Comparison of ENCODE assay signal across 13 mouse cellular contexts in genomic region chr1:187983177-187983576, GRCm38 (mm10).
"Had no signal": no experiment of that assay in that cellular context is flagged by ENCODE, and none has a peak within 500 bp of the region (broad histone marks: within the 10 kb centered on the region; RNA-seq: fewer than 3 reads in every experiment).

No protein-coding gene starts in this region.

- H3K4me3 ChIP-seq: limb, embryonic 10.5 days; limb, embryonic 13.5 days; liver, embryonic 13.5 days had no signal

- H3K27me3 ChIP-seq: limb, embryonic 13.5 days; liver, embryonic 13.5 days had no signal

- H3K27ac ChIP-seq: limb, embryonic 10.5 days; limb, embryonic 13.5 days; liver, embryonic 13.5 days had no signal

- H3K4me1 ChIP-seq: limb, embryonic 10.5 days; limb, embryonic 13.5 days; liver, embryonic 13.5 days had no signal

- H3K9me3 ChIP-seq: limb, embryonic 10.5 days; limb, embryonic 13.5 days; liver, embryonic 13.5 days had no signal

- ATAC-seq: midbrain, embryonic 16.5 days had no signal

- H3K36me3 ChIP-seq: limb, embryonic 10.5 days; limb, embryonic 13.5 days; liver, embryonic 13.5 days had no signal

- DNase-seq: kidney, adult 9 months; kidney, postnatal 14 days; kidney, postnatal 4 days; layer of hippocampus, adult 9-11 months; liver, embryonic 13.5 days; lung, adult 2 months; lung, postnatal 14 days; lung, postnatal 4 days; thymus, adult 18-20 months; thymus, postnatal 36 days had no signal

- H3K4me2 ChIP-seq: limb, embryonic 13.5 days; liver, embryonic 13.5 days had no signal

- H3K9ac ChIP-seq: limb, embryonic 13.5 days; liver, embryonic 13.5 days had no signal
